Mouse (Mus musculus): Measurements from ENCODE around the gene Gm49661.
A peak's percentile ranks its signal among the peaks of the same experiment; 100 is the strongest.

Gm49661 gene

GRCm38 (mm10) chr8:84969241-84970134 is at the start of gene Gm49661, which contains the start of the genes Prdx2 and Rnaseh2a:
Gene Gm49661 (minus strand): TSS chr8:84969433.
Gene Prdx2 (plus strand): TSS chr8:84969587.
Gene Rnaseh2a (minus strand): TSS chr8:84969767.
- no peak for DNase-seq (ENCODE audit: low read depth in 2 of 2, low spot score in 2 of 2)

DNA sequence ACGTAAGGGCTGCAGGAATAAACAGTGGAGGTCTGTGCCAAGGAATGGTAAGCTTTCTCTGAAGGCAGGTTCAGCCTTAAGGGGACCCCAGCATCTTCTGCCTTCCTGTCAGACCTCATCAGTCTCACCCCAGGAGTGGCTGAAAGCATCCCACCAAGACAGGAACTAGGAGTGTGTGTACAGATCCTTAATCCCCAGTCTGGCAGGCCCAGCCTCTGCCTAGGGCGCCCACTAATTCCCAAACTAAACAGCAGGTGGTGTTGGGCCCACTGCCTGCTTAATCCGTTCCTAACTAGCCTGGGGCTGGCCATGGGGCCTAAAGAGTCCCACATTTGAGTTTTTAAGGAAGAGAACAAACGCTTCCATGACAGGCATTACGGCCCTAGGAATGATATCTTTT is 48.0 kb upstream of the Gm49661 start:
- no peak for DNase-seq (ENCODE audit: low read depth in 2 of 2, low spot score in 2 of 2)

DNA sequence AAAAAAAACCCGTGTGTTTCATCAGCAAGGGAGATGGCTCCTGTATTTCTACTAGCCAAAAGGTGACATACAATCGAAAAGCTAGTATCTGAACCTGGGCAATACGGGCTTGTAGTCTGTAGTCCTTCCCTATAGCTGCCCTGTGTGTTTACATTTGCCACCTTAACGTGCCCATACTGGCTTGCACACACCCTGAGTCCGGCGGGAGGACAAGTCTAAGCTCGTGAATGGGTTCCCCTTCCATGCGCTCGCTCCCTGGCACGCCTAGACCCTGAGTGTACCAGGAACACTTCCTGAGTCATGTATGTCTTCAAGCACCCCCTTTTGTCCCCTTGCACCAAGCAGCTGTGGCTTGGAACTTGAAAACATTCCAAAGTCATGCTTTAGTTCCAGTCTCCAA is 47.5 kb upstream of the Gm49661 start:
- no peak for DNase-seq (ENCODE audit: low read depth in 2 of 2, low spot score in 2 of 2)

DNA sequence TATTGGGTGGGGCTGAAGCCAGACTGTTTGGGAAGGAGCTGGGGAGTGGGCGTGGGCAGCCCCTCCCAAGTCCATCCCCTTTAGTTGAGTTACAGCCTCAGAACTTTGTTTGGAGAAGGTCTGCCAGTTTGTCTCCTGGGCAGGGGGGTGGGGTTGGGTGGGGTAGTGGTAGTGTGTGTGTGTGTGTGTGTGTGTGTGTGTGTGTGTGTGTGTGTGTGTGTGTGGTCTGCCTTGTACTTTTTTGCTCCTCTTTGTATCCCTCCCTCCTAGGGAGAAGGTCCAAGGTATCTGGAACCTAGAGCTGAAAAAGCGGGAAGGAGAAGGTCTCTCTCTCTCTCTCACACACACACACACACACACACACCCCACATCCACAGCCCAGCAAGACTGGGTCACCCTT is 45.2 kb upstream of the Gm49661 start, which contains the start of gene Best2:
TSS of gene Best2 (minus strand) at position 101 of the 400 bp plus-strand sequence.
- no peak for DNase-seq (ENCODE audit: low read depth in 2 of 2, low spot score in 2 of 2)

DNA sequence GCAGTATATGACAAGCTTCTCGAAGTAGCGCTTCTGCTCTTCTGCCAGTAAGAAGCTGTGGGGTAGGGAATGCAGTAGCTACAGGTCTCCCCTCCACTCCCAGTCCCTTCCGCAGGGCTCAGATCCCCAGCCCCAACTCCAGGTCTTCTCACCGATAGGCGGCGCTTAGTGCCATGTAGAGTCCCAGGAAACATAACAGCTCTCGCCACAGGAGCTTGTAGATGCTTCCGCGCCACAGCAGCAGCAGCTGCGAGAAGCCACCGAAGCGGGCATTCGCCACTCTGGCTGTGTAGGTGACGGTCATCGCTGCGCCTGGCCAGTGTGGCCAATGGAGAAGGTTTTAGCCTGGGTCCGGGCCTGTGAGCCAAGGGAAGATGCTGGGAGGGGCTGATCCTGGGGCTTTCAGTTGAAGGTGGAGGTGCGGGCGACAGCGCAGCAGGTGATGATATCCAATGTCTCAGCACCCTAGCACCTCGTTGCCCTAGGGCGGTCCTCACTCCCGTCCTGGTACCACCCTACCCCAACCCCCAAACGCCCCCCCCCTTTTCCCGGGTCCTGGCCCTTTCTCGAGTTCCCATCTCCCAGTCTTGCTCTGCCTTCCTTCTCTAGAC is 44.1 kb upstream of the Gm49661 start:
- peak; percentile 75 to 78 for DNase-seq (ENCODE audit: low read depth in 2 of 2, low spot score in 2 of 2)

- DNase-seq (ENCODE audit: low read depth in 2 of 2, low spot score in 2 of 2), result no peak
Measured at GRCm38 (mm10) chr8:85011242-85011641, 42.0 kb upstream of the Gm49661 start.

GRCm38 (mm10) chr8:85007686-85008085 is 38.5 kb upstream of the Gm49661 start:
- peak; percentile 45 to 51 for DNase-seq (ENCODE audit: low read depth in 2 of 2, low spot score in 2 of 2)

DNA sequence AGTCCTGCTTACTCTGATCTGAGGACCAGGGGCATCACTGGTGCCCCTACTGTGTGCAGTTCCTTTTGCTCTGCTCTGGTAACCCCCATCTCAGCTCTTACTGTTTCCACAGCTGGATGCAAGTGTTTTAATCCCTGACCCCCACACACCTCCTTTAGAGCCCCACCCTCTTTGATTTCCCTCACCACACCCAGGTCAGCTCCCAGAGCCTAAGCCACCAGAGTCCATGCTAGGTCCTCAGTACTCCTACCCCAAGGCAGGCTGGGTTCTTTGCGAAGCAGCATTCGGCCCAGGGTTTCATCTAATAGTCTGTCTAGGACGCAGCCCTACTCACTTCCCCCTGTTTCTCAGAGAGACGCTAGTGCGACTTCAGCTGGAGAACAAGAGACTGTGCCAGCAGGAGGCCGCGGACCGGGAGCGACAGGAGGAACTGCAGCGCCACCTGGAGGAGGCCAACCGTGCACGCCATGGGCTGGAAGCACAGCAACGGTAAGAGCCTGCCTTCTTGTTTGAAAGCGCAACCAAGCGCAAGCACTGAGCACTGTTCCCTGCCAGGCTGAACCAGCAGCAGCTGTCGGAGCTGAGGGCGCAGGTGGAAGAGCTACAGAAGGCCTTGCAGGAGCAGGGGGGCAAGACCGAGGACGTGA is 28.5 kb upstream of the Gm49661 start:
- DNase-seq (ENCODE audit: low read depth in 2 of 2, low spot score in 2 of 2), result peak; percentile 89 to 94

DNA sequence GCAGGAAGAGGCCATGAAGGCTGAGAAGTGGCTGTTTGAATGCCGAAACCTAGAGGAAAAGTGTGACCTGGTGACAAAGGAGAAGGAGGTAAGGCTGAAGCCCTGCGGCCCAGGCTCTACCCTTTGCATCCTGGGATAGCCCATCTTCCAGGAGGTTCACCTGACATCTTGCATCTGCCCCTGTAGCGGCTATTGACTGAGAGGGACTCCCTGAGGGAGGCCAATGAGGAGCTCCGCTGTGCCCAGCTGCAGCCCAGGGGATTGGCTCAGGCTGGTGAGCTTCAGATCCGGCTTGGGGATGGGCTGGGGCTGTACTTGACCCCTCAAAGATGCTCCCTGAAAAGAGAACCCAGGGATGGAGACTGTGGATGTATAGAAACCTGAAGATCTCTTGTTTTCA is 27.7 kb upstream of the Gm49661 start:
- no peak for DNase-seq (ENCODE audit: low read depth in 2 of 2, low spot score in 2 of 2)

DNA sequence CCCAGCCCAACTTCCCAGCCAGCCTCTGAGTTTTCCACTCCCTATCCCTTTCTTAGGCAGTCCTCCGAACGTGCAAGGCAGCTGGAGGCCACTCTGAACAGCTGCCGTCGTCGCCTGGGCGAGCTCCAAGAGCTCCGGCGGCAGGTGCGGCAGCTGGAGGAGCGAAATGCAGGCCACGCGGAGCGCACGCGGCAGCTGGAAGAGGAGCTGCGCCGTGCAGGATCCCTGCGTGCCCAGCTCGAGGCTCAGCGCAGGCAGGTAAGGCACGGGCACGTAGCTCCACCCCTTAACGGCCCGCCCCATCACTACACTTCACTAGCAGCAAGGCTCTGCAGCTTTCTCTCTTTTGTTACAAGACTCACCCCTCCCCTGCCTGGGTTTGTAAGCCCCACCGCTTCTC is 26.4 kb upstream of the Gm49661 start:
- DNase-seq (ENCODE audit: low read depth in 2 of 2, low spot score in 2 of 2), result no peak

GRCm38 (mm10) chr8:84994375-84994774 is 25.1 kb upstream of the Gm49661 start:
- no peak for DNase-seq (ENCODE audit: low read depth in 2 of 2, low spot score in 2 of 2)

GRCm38 (mm10) chr8:84990836-84991235 is 21.6 kb upstream of the Gm49661 start:
- DNase-seq (ENCODE audit: low read depth in 2 of 2, low spot score in 2 of 2), result peak in 1 of 2 experiments; percentile 25

- DNase-seq (ENCODE audit: low read depth in 2 of 2, low spot score in 2 of 2), result peak; percentile 94 to 97
Measured at GRCm38 (mm10) chr8:84990349-84990748, 21.1 kb upstream of the Gm49661 start, which contains the start of gene Hook2. Gene Hook2 (plus strand): TSS chr8:84990603.

DNA sequence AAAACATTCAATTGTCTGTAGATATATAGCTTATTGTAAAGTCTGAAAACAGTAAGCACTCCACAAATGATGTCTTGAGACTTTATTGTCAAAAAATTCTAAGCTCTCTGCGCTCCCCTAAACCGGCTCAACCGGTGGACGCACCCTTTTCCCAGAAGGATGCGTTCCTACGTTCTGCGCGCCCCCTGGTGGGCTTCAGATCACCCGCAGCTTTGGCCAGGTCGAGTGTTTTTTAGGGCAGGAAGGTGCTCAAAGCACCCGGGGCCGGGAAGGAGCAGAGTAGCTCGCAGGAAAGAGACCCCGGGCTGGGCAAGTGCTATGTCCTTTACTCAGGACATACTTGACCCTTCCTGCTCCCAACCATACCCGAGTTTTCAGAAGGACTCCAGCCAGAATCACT is 20.6 kb upstream of the Gm49661 start:
- peak; percentile 83 to 89 for DNase-seq (ENCODE audit: low read depth in 2 of 2, low spot score in 2 of 2)

GRCm38 (mm10) chr8:84989311-84989731 is 20.1 kb upstream of the Gm49661 start:
- no peak for DNase-seq (ENCODE audit: low read depth in 2 of 2, low spot score in 2 of 2)

GRCm38 (mm10) chr8:84987903-84988302 is 18.7 kb upstream of the Gm49661 start:
- DNase-seq (ENCODE audit: low read depth in 2 of 2, low spot score in 2 of 2), result no peak

- DNase-seq (ENCODE audit: low read depth in 2 of 2, low spot score in 2 of 2), result no peak
Measured at GRCm38 (mm10) chr8:84987388-84987787, 18.2 kb upstream of the Gm49661 start.

DNA sequence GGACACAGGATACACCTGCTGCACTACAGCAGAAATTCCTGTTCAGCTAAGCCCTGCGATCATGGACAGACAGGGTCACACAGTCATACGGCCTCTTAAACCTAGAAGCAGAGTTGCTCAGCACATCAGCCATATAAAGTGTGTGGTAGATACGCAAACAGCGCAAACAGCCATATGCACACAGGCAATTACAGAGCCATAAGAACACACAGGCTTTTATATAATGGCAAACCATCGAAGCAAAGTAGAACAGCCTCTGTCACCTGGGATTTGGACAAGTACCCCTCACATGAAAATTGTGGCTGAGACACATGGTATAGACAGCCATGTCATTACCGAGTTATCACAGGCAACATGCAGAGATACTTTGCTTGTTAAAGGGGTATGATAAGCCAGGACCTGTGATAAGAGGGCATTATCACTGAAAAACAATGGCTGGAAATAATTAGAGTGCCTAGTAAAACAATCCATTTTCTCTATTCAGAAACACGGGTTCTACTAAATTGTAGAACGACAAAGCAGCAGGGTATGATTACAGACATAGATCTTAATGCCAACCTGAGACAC is 17.2 kb upstream of the Gm49661 start:
- DNase-seq (ENCODE audit: low read depth in 2 of 2, low spot score in 2 of 2), result no peak

- DNase-seq (ENCODE audit: low read depth in 2 of 2, low spot score in 2 of 2), result peak; percentile 94 to 96
Measured at GRCm38 (mm10) chr8:84985684-84986378, 16.6 kb upstream of the Gm49661 start.

DNA sequence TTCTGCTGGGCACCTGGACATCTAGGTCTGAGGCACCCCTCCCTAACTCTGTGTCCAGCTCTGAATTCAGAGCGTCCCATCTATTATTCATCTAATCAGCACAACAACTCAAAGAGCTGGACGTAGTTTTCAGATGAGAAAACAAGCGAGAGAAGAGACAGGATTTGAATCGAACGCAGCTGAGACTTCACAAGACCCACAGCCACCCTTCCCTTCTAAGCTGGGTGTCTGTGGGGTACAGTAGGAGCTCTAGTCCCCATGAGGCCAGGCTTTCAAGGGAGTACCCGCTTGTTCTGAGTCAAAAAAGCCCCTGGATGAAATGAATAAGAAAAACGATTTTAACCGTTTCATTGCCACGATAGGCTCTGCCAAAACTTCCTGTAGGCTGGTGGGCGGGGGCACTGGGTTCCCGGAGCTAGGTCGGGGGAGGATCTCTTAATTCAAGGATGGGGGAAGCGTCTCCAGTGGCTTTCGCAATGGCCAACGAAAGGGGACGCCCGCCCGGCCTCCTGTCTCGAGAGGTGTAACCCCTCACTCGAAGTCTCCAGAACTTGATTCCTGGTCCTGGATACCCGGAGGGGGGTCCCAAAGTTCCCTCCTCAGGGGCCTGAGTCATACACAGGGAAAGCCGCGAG is 15.9 kb upstream of the Gm49661 start:
- peak in 1 of 2 experiments; percentile 25 for DNase-seq (ENCODE audit: low read depth in 2 of 2, low spot score in 2 of 2)
